Mouse (Mus musculus) bone marrow macrophage, adult 2 months (primary cell): ENCODE measurements around the gene Apbb2. TPM values are rescaled to one million over a fixed set of nuclear protein-coding genes. Genes with fewer than 3 reads are reported as not detected.

ENCODE experiments used
- H3K27ac ChIP-seq: 2 replicates; pipeline ENCODE4 v1.5.1; 2012; ENCODE audit warnings: low read depth, low read length; ENCODE audit not compliant: insufficient read depth
- H3K4me1 ChIP-seq: 2 replicates; pipeline ENCODE4 v1.6.1; 2012; ENCODE audit warnings: low read length; ENCODE audit not compliant: control insufficient read depth, insufficient read depth
- H3K4me3 ChIP-seq: 2 replicates; pipeline ENCODE4 v1.5.1; 2012; ENCODE audit warnings: mild to moderate bottlenecking, low read length, moderate library complexity; ENCODE audit not compliant: insufficient read depth
- CTCF ChIP-seq: IDR thresholded peaks from 2 replicates; pipeline ENCODE4 v1.5.1; 2012; ENCODE audit warnings: low read depth, mild to moderate bottlenecking, low read length, moderate library complexity
- POLR2A ChIP-seq: IDR thresholded peaks from 2 replicates; pipeline ENCODE4 v1.6.1; 2012; ENCODE audit warnings: mild to moderate bottlenecking, low read depth, low read length, borderline replicate concordance
- polyA plus RNA-seq: library from polyadenylated mRNA; stranded (reverse); fragments of >200 nt; gene quantifications from 2 replicates; pipeline ENCODE4 v1.2.4, GENCODE M21; 2012; ENCODE audit not compliant: missing spikeins, insufficient read depth, insufficient read length

Apbb2 gene
- polyA plus RNA-seq, 1 experiment: 22.5 TPM

- no peak for TF ChIP-seq CTCF
- Histone ChIP-seq H3K27ac (no peak overlapping the region), H3K4me1 (peaks cover 24% of the 10 kb centered on the region), H3K4me3 (no peak overlapping the region)
These were observed 77.2 kb downstream of the Apbb2 start for GRCm38 (mm10) chr5:66541385-66541784.

- TF ChIP-seq POLR2A: no peak
- H3K4me1 ChIP-seq: peaks cover 25% of the 10 kb centered on the region
- no peak overlapping the region for H3K4me3 ChIP-seq
- H3K27ac ChIP-seq: no peak overlapping the region
These were observed 78.3 kb downstream of the Apbb2 start for GRCm38 (mm10) chr5:66540246-66540645.

GRCm38 (mm10) chr5:66537811-66538210 lies 80.8 kb downstream of the Apbb2 start:
- Histone ChIP-seq H3K4me1 (peaks cover 23% of the 10 kb centered on the region), H3K4me3 (no peak overlapping the region), H3K27ac (no peak overlapping the region)
- TF ChIP-seq POLR2A (no peak), CTCF (no peak)

- no peak overlapping the region for H3K4me3 ChIP-seq
- H3K4me1 ChIP-seq: peaks cover 17% of the 10 kb centered on the region
- no peak for TF ChIP-seq POLR2A
- no peak for TF ChIP-seq CTCF
- H3K27ac ChIP-seq: no peak overlapping the region
These were observed 81.8 kb downstream of the Apbb2 start for GRCm38 (mm10) chr5:66536696-66537358.

GRCm38 (mm10) chr5:66535566-66536236 lies 82.9 kb downstream of the Apbb2 start:
- H3K4me1 ChIP-seq: peaks cover 15% of the 10 kb centered on the region
- H3K27ac ChIP-seq: no peak overlapping the region
- no peak for TF ChIP-seq CTCF
- TF ChIP-seq POLR2A: no peak
- no peak overlapping the region for H3K4me3 ChIP-seq

GRCm38 (mm10) chr5:66533711-66534425 lies 84.7 kb downstream of the Apbb2 start:
- H3K27ac ChIP-seq: no peak overlapping the region
- no peak overlapping the region for H3K4me3 ChIP-seq
- peaks cover 19% of the 10 kb centered on the region for H3K4me1 ChIP-seq
- TF ChIP-seq POLR2A (no peak), CTCF (no peak)

GRCm38 (mm10) chr5:66532827-66533226 lies 85.8 kb downstream of the Apbb2 start:
- Histone ChIP-seq H3K4me3 (no peak overlapping the region), H3K4me1 (peaks cover 19% of the 10 kb centered on the region), H3K27ac (no peak overlapping the region)
- TF ChIP-seq POLR2A (no peak), CTCF (no peak)

- H3K4me3 ChIP-seq: no peak overlapping the region
- no peak overlapping the region for H3K27ac ChIP-seq
- TF ChIP-seq POLR2A: no peak
- no peak for TF ChIP-seq CTCF
- H3K4me1 ChIP-seq: peaks cover 26% of the 10 kb centered on the region
These were observed 88.2 kb downstream of the Apbb2 start for GRCm38 (mm10) chr5:66530361-66530760.

- Histone ChIP-seq H3K4me1 (peaks cover 23% of the 10 kb centered on the region), H3K27ac (no peak overlapping the region), H3K4me3 (no peak overlapping the region)
- no peak for TF ChIP-seq CTCF
- TF ChIP-seq POLR2A: no peak
These were observed 89.0 kb downstream of the Apbb2 start for GRCm38 (mm10) chr5:66529631-66530030.

GRCm38 (mm10) chr5:66528567-66528966 lies 90.0 kb downstream of the Apbb2 start:
- TF ChIP-seq POLR2A: no peak
- TF ChIP-seq CTCF: no peak
- Histone ChIP-seq H3K27ac (no peak overlapping the region), H3K4me3 (no peak overlapping the region), H3K4me1 (peaks cover 17% of the 10 kb centered on the region)
